Mouse (Mus musculus) limb, embryonic 15.5 days (tissue): ENCODE measurements around the gene Lsm8. TPM values are rescaled to one million over a fixed set of nuclear protein-coding genes. Genes with fewer than 3 reads are reported as not detected.

Experiments
- ATAC-seq: fragments of 200-750 bp; cut with Nextera tagmentation; 2 replicates; pipeline ENCODE4 v1.8.0; 2017; ENCODE audit warnings: low read depth, moderate TSS enrichment; ENCODE audit not compliant: insufficient number of reproducible peaks, low FRiP score, low TSS enrichment
- H3K27ac ChIP-seq: fragments of 300-500 bp; sonication (generic); 2 replicates; pipeline ENCODE4 v1.5.1; 2015; ENCODE audit warnings: moderate library complexity, mild to moderate bottlenecking, inconsistent platforms
- H3K27me3 ChIP-seq: fragments of 300-500 bp; sonication (generic); 2 replicates; pipeline ENCODE4 v1.6.1; 2015; ENCODE audit warnings: inconsistent platforms
- H3K36me3 ChIP-seq: fragments of 300-500 bp; sonication (generic); 2 replicates; pipeline ENCODE4 v1.6.1; 2015; ENCODE audit warnings: inconsistent platforms
- H3K4me1 ChIP-seq: fragments of 300-500 bp; sonication (generic); 2 replicates; pipeline ENCODE4 v1.6.1; 2015; ENCODE audit warnings: inconsistent platforms
- H3K4me2 ChIP-seq: fragments of 300-500 bp; sonication (generic); 2 replicates; pipeline ENCODE4 v1.6.1; 2015; ENCODE audit warnings: mild to moderate bottlenecking, inconsistent platforms
- H3K4me3 ChIP-seq: fragments of 300-500 bp; sonication (generic); 2 replicates; pipeline ENCODE4 v1.5.1; 2015; ENCODE audit warnings: mild to moderate bottlenecking, inconsistent platforms
- H3K9ac ChIP-seq: fragments of 300-500 bp; sonication (generic); 2 replicates; pipeline ENCODE4 v1.6.1; 2015; ENCODE audit warnings: inconsistent platforms
- H3K9me3 ChIP-seq: fragments of 300-500 bp; sonication (generic); 2 replicates; pipeline ENCODE4 v1.6.1; 2016; ENCODE audit warnings: inconsistent platforms
- WGBS: fragments of 180-500 bp; shearing (Covaris S2); methylation state at CpG from one replicate; pipeline ENCODE4 v1.1.7; 2015; 5-methylcytosine and 5-hydroxymethylcytosine counted together
- polyA plus RNA-seq: library from polyadenylated mRNA; unstranded; fragments of >200 nt; fragmentation: Nextera tagmentation; extraction: Ambion mirVana; gene quantifications from 2 replicates; pipeline ENCODE4 v1.2.1, GENCODE M21; 2015

The Lsm8 gene
- polyA plus RNA-seq, 1 experiment from 2014 or later: 147 TPM

GRCm38 (mm10) chr6:18856487-18857078 is 8.2 kb downstream of the Lsm8 start:
- Histone ChIP-seq H3K4me3 (no peak overlapping the region), H3K27ac (no peak overlapping the region), H3K4me2 (no peak overlapping the region), H3K36me3 (peaks cover 44% of the 10 kb centered on the region), H3K9ac (no peak overlapping the region), H3K27me3 (no peaks in the 10 kb centered on the region), H3K9me3 (no peaks in the 10 kb centered on the region), H3K4me1 (no peaks in the 10 kb centered on the region)
- WGBS: 96% methylated on average over 3 of the region's 3 CpGs
- no peak for ATAC-seq

DNA sequence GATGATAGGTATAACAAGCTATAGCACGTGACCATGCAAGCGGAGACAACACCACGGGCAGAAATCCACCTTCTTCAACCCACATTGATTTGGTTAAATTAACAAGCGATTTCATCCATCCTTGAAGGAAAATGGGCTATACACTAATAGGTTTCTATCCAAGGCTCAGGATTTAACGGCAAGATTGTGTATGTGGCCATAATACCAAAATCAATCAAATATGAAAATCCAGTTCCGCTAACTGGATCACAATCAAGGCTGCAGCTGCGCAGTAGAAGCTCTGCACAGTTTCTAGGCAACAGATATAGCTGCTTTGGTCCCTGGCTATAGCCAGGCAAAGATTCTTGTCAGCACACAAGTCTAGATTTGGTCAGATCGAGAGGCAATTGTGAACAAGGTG is 17.6 kb downstream of the Lsm8 start, which contains the start of gene Ankrd7:
Gene Ankrd7, plus strand, starts transcription at position 301 of the 400 bp plus-strand sequence.
- Histone ChIP-seq H3K9ac (no peak within 1 kb of the TSS), H3K27me3 (no peaks in the 10 kb centered on the region), H3K9me3 (no peaks in the 10 kb centered on the region), H3K4me2 (no peak within 1 kb of the TSS), H3K27ac (no peak within 1 kb of the TSS), H3K4me1 (no peaks in the 10 kb centered on the region), H3K36me3 (no peaks in the 10 kb centered on the region), H3K4me3 (no peak within 1 kb of the TSS)
- WGBS: 89% methylated on average over 8 of the region's 8 CpGs
- ATAC-seq: no peak

GRCm38 (mm10) chr6:18889030-18889429 is 40.7 kb downstream of the Lsm8 start:
- Histone ChIP-seq H3K4me1 (no peaks in the 10 kb centered on the region), H3K9ac (no peak overlapping the region), H3K9me3 (no peaks in the 10 kb centered on the region), H3K4me2 (no peak overlapping the region), H3K27me3 (no peaks in the 10 kb centered on the region), H3K36me3 (no peaks in the 10 kb centered on the region), H3K27ac (no peak overlapping the region), H3K4me3 (no peak overlapping the region)
- no peak for ATAC-seq
- 55% methylated on average over 2 of the region's 2 CpGs for WGBS

DNA sequence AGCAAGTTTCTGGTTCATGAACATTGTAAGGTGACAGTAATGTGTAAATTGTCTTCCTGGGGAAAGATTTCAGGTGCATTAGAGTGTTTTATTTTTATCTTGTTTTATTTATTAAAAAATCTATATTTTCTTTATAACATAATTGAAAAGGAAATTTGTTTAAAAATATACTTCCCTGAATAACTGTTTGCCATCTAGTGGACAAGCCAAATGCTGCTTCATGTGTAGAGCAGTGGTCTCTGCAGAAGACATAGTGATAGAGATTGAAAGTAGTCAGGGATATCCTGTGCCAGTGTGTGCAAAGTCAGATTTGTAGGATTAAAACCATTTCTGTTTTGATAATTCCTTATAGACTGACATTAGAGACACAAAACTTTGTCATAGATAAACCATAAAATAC is 45.8 kb downstream of the Lsm8 start:
- Histone ChIP-seq H3K27me3 (no peaks in the 10 kb centered on the region), H3K36me3 (no peaks in the 10 kb centered on the region), H3K9me3 (no peaks in the 10 kb centered on the region), H3K4me1 (no peaks in the 10 kb centered on the region), H3K27ac (no peak overlapping the region), H3K4me2 (no peak overlapping the region), H3K4me3 (no peak overlapping the region), H3K9ac (no peak overlapping the region)
- ATAC-seq: no peak

Other genes starting within 250 kb of the Lsm8 start
- 0.13 TPM in 1 of 2 replicates, not detected in the other for gene Ankrd7, start 17.7 kb downstream of the Lsm8 start, polyA plus RNA-seq